Mouse (Mus musculus) urinary bladder, postnatal 36 days (tissue): ENCODE measurements around the gene Thap12.

Source experiments
- DNase-seq, 2 experiments: peaks; one replicate each; pipeline ENCODE4 v3.0.0; 2022; ENCODE audit warnings: low spot score in 2 of 2, mixed read lengths in 1 of 2

Gene Thap12

GRCm38 (mm10) chr7:98756556-98756955, 53.7 kb downstream of the Thap12 start:
- peak in 1 of 2 experiments; percentile 30 for DNase-seq

DNA sequence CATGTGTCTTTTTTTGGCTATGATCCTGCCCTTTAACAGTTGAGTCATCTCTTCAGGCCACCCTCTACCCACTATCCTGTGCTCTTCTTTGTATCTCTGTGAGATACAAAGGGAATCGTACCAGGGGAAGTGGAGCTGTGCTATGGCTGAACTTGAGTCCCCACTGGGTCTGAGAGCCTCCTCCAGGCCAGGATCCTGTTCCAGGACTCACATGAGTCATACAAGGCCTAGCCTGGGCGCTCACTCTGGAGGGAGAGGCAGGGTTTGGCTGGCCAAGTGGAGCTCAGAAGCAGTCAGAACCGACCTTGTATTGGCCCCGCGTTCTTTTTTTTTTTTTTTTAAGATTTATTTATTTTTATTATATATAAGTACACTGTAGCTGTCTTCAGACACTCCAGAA, 57.2 kb downstream of the Thap12 start:
- peak in 1 of 2 experiments; percentile 20 for DNase-seq

DNA sequence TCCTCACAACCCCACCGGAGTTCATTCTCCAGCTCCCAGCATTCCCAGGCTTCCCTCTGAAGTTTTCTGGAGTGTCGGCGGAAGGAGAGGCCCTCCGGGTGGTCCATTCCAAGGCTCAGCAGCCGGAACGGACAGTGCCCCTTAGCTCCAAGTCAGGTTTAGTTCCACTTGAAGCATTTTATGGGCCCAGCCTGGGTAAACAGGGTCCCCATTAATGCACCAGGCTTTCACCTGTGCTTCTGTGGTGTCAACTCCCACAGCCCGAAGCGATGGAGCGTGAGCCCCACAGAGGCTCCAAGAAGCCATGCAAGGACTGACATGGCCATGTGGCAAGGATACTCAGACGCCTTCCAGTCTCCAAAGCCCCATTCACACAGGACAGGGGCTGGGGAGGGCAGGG, 61.0 kb downstream of the Thap12 start:
- DNase-seq: no peak

GRCm38 (mm10) chr7:98767261-98767660, 64.4 kb downstream of the Thap12 start:
- no peak for DNase-seq
